ENCODE assay signal across 20 mouse cellular contexts in genomic region chr10:29693009-29693935, GRCm38 (mm10).
DNase-seq lines count a peak whose midpoint lies in the region; ATAC-seq lines count a peak whose summit lies in the region.
"Had no signal": no experiment of that assay in that cellular context is flagged by ENCODE, and none has a peak within 500 bp of the region (broad histone marks: within the 10 kb centered on the region; RNA-seq: fewer than 3 reads in every experiment).

No protein-coding gene starts in this region.

- DNase-seq in heart, adult 11 months: no peak
- peak; percentile 69 for DNase-seq in c-Kit-positive CD71-positive TER-119-positive erythroid progenitor cells, embryonic 14.5 days (ENCODE audit: low spot score)
- peak; percentile 40 for DNase-seq in liver, embryonic 13.5 days
- DNase-seq in thymus, adult 18-20 months: no peak
- DNase-seq: adrenal gland, postnatal 25 days; cerebellum, postnatal 14 days; heart, postnatal 10 days; kidney, adult 11 months; kidney, postnatal 10 days; right cerebral cortex, postnatal 14 days; thymus, postnatal 36 days had no signal

- WGBS in heart, embryonic 12.5 days: 32% methylated on average over 15 of the region's 15 CpGs
- 20% methylated on average over 15 of the region's 15 CpGs for WGBS in liver, embryonic 13.5 days (ENCODE audit: insufficient replicate concordance)
- 73% methylated on average over 15 of the region's 15 CpGs for WGBS in kidney, embryonic 14.5 days

- no peaks in the 10 kb centered on the region for H3K36me3 ChIP-seq in heart, embryonic 12.5 days
- no peaks in the 10 kb centered on the region for H3K36me3 ChIP-seq in liver, embryonic 13.5 days
- H3K36me3 ChIP-seq in kidney, embryonic 14.5 days (ENCODE audit: control insufficient read depth, insufficient read depth, low read length): no peaks in the 10 kb centered on the region
- H3K36me3 ChIP-seq: forebrain, embryonic 15.5 days; hindbrain, embryonic 15.5 days; limb, embryonic 12.5 days; lung, embryonic 15.5 days; neural tube, embryonic 13.5 days had no signal

- H3K9me3 ChIP-seq in heart, embryonic 12.5 days (replicated peaks): no peaks in the 10 kb centered on the region
- no peaks in the 10 kb centered on the region for H3K9me3 ChIP-seq in liver, embryonic 13.5 days (replicated peaks)
- no peaks in the 10 kb centered on the region for H3K9me3 ChIP-seq in kidney, embryonic 14.5 days (ENCODE audit: control insufficient read depth, low read length)
- H3K9me3 ChIP-seq: forebrain, embryonic 15.5 days; hindbrain, embryonic 15.5 days; limb, embryonic 12.5 days; lung, embryonic 15.5 days; neural tube, embryonic 13.5 days had no signal

- 0 out of 2 replicates have a peak overlapping the region, but pooled peaks have one; percentile 13 for H3K4me2 ChIP-seq in heart, embryonic 12.5 days
- H3K4me2 ChIP-seq in liver, embryonic 13.5 days: peak overlapping the region; percentile 48
- no peak overlapping the region for H3K4me2 ChIP-seq in kidney, embryonic 14.5 days (replicated peaks; ENCODE audit: low read depth, low read length)
- H3K4me2 ChIP-seq: forebrain, embryonic 15.5 days; hindbrain, embryonic 15.5 days; limb, embryonic 12.5 days; lung, embryonic 15.5 days; neural tube, embryonic 13.5 days had no signal

- peak; percentile 82 for ATAC-seq in heart, embryonic 12.5 days (ENCODE audit: insufficient number of reproducible peaks, low FRiP score)
- ATAC-seq in liver, embryonic 13.5 days (ENCODE audit: low read depth): peak; percentile 96
- peak; percentile 65 for ATAC-seq in megakaryocyte-erythroid progenitor cell, adult 5-6 weeks (replicated peaks; ENCODE audit: low FRiP score, low TSS enrichment, poor library complexity, severe bottlenecking)
- no peak for ATAC-seq in kidney, embryonic 14.5 days (ENCODE audit: low FRiP score, low TSS enrichment)
- ATAC-seq: forebrain, embryonic 15.5 days; Patski had no signal

- H3K9ac ChIP-seq in heart, embryonic 12.5 days: no peak overlapping the region
- H3K9ac ChIP-seq in liver, embryonic 13.5 days: 0 out of 2 replicates have a peak overlapping the region, but pooled peaks have one; percentile 37
- no peak overlapping the region for H3K9ac ChIP-seq in kidney, embryonic 14.5 days (ENCODE audit: low read depth, low read length)
- H3K9ac ChIP-seq: forebrain, embryonic 15.5 days; hindbrain, embryonic 15.5 days; limb, embryonic 12.5 days; lung, embryonic 15.5 days; neural tube, embryonic 13.5 days had no signal

- no peaks in the 10 kb centered on the region for H3K27me3 ChIP-seq in heart, embryonic 12.5 days (replicated peaks)
- no peaks in the 10 kb centered on the region for H3K27me3 ChIP-seq in liver, embryonic 13.5 days
- H3K27me3 ChIP-seq in kidney, embryonic 14.5 days (ENCODE audit: control insufficient read depth, insufficient read depth, low read length): no peaks in the 10 kb centered on the region
- H3K27me3 ChIP-seq: forebrain, embryonic 15.5 days; hindbrain, embryonic 15.5 days; limb, embryonic 12.5 days; lung, embryonic 15.5 days; neural tube, embryonic 13.5 days; Patski had no signal

- no peak overlapping the region for H3K4me3 ChIP-seq in heart, embryonic 12.5 days
- H3K4me3 ChIP-seq in liver, embryonic 13.5 days (replicated peaks): peak overlapping the region; percentile 14
- no peak overlapping the region for H3K4me3 ChIP-seq in kidney, embryonic 14.5 days (ENCODE audit: low read length)
- H3K4me3 ChIP-seq: forebrain, embryonic 15.5 days; hindbrain, embryonic 15.5 days; limb, embryonic 12.5 days; lung, embryonic 15.5 days; neural tube, embryonic 13.5 days had no signal

- peaks cover 7% of the 10 kb centered on the region for H3K4me1 ChIP-seq in heart, embryonic 12.5 days (replicated peaks)
- H3K4me1 ChIP-seq in liver, embryonic 13.5 days (replicated peaks): peaks cover 15% of the 10 kb centered on the region
- H3K4me1 ChIP-seq in kidney, embryonic 14.5 days (ENCODE audit: control insufficient read depth, insufficient read depth, low read length): no peaks in the 10 kb centered on the region
- H3K4me1 ChIP-seq: forebrain, embryonic 15.5 days; hindbrain, embryonic 15.5 days; limb, embryonic 12.5 days; lung, embryonic 15.5 days; neural tube, embryonic 13.5 days had no signal

- H3K27ac ChIP-seq in heart, embryonic 12.5 days (ENCODE audit: poor library complexity, severe bottlenecking): no peak overlapping the region
- H3K27ac ChIP-seq in liver, embryonic 13.5 days: peak overlapping the region; percentile 73
- no peak overlapping the region for H3K27ac ChIP-seq in kidney, embryonic 14.5 days (ENCODE audit: low read depth, low read length)
- H3K27ac ChIP-seq: forebrain, embryonic 15.5 days; hindbrain, embryonic 15.5 days; limb, embryonic 12.5 days; lung, embryonic 15.5 days; neural tube, embryonic 13.5 days had no signal

Comparison
In these comparisons a context has a peak if more than half of its experiments do, and no peak if none do; other contexts are left out.
1. DNase-seq: peak in c-Kit-positive CD71-positive TER-119-positive erythroid progenitor cells, embryonic 14.5 days (single experiment) and liver, embryonic 13.5 days (single experiment); none in heart, adult 11 months (single experiment) and thymus, adult 18-20 months (0 of 2).